Mouse (Mus musculus) intestine, postnatal 0 days (tissue): ENCODE data around the gene Unc5cl. TPM values are rescaled to one million over a fixed set of nuclear protein-coding genes. Genes with fewer than 3 reads are reported as not detected.

Experiments used
- ATAC-seq: fragments of 200-750 bp; cut with Nextera tagmentation; 2 replicates; pipeline ENCODE4 v1.8.0; 2017; ENCODE audit warnings: mild to moderate bottlenecking, moderate TSS enrichment, moderate library complexity
- H3K27ac ChIP-seq: fragments of 300-500 bp; sonication (generic); 2 replicates; pipeline ENCODE4 v1.5.1; 2014; ENCODE audit warnings: mild to moderate bottlenecking, low read depth, low read length, moderate library complexity
- H3K27me3 ChIP-seq: fragments of 300-500 bp; sonication (generic); replicated peaks from 2 replicates; pipeline ENCODE4 v1.6.1; 2014; ENCODE audit warnings: low read length, mixed read lengths; ENCODE audit not compliant: control insufficient read depth, insufficient read depth
- H3K36me3 ChIP-seq: fragments of 300-500 bp; sonication (generic); 2 replicates; pipeline ENCODE4 v1.6.1; 2014; ENCODE audit warnings: mild to moderate bottlenecking, moderate library complexity; ENCODE audit not compliant: control insufficient read depth, insufficient read depth
- H3K4me1 ChIP-seq: fragments of 300-500 bp; sonication (generic); replicated peaks from 2 replicates; pipeline ENCODE4 v1.6.1; 2014; ENCODE audit warnings: antibody characterized with exemption, low read length, mixed read lengths; ENCODE audit not compliant: control insufficient read depth, insufficient read depth
- H3K4me2 ChIP-seq: fragments of 300-500 bp; sonication (generic); replicated peaks from 2 replicates; pipeline ENCODE4 v1.6.1; 2014; ENCODE audit warnings: low read depth, mild to moderate bottlenecking, moderate library complexity
- H3K4me3 ChIP-seq: fragments of 300-500 bp; sonication (generic); 2 replicates; pipeline ENCODE4 v1.5.1; 2014; ENCODE audit warnings: low read depth, low read length
- H3K9ac ChIP-seq: fragments of 300-500 bp; sonication (generic); 2 replicates; pipeline ENCODE4 v1.6.1; 2014; ENCODE audit warnings: mild to moderate bottlenecking, low read depth, low read length
- H3K9me3 ChIP-seq: fragments of 300-500 bp; sonication (generic); 2 replicates; pipeline ENCODE4 v1.6.1; 2016; ENCODE audit warnings: mixed run types; ENCODE audit not compliant: control insufficient read depth
- CTCF ChIP-seq: sonication (generic); IDR thresholded peaks from 2 replicates; pipeline ENCODE4 v1.5.1; 2016; ENCODE audit warnings: low read depth, mild to moderate bottlenecking, control low read depth, antibody characterized with exemption, moderate library complexity
- WGBS: fragments of 180-500 bp; shearing (Covaris S2); extraction: QIAGEN DNeasy Blood & Tissue Kit; methylation state at CpG from one replicate; pipeline ENCODE4 v1.1.7; 2014; 5-methylcytosine and 5-hydroxymethylcytosine counted together
- polyA plus RNA-seq: library from polyadenylated mRNA; unstranded; fragments of >200 nt; fragmentation: Nextera tagmentation; extraction: Ambion mirVana; gene quantifications from 2 replicates; pipeline ENCODE4 v1.2.1, GENCODE M21; 2015

The Unc5cl gene
- polyA plus RNA-seq, 1 experiment from 2014 or later = 28.4 TPM

- peak overlapping the region; percentile 57; the same call in 1 of the 2 replicates for H3K27ac ChIP-seq
- WGBS = 37% methylated on average over 6 of the region's 6 CpGs
- ATAC-seq = peak; percentile 91
These were observed 93.0 kb downstream of the Unc5cl start for GRCm38 (mm10) chr17:48547668-48548067.

GRCm38 (mm10) chr17:48551788-48552531, 97.3 kb downstream of the Unc5cl start:
- no peak for ATAC-seq
- Histone ChIP-seq H3K4me3 (no peak overlapping the region), H3K36me3 (no peaks in the 10 kb centered on the region), H3K4me1 (no peaks in the 10 kb centered on the region), H3K9ac (no peak overlapping the region), H3K27me3 (no peaks in the 10 kb centered on the region), H3K9me3 (no peaks in the 10 kb centered on the region), H3K27ac (no peak overlapping the region), H3K4me2 (no peak overlapping the region)
- WGBS = 88% methylated on average over 4 of the region's 4 CpGs
- no peak for TF ChIP-seq CTCF

More at GRCm38 (mm10) chr17:48547668-48548067, 93.0 kb downstream of the Unc5cl start:
- TF ChIP-seq CTCF = no peak
- Histone ChIP-seq H3K4me1 (no peaks in the 10 kb centered on the region), H3K4me3 (no peak overlapping the region), H3K9ac (no peak overlapping the region), H3K9me3 (no peaks in the 10 kb centered on the region), H3K4me2 (0 out of 2 replicates have a peak overlapping the region, but pooled peaks have one; percentile 13), H3K27me3 (no peaks in the 10 kb centered on the region), H3K36me3 (no peaks in the 10 kb centered on the region)

- Histone ChIP-seq H3K36me3 (no peaks in the 10 kb centered on the region), H3K27me3 (no peaks in the 10 kb centered on the region), H3K27ac (no peak overlapping the region), H3K9me3 (no peaks in the 10 kb centered on the region), H3K9ac (no peak overlapping the region), H3K4me3 (no peak overlapping the region), H3K4me2 (no peak overlapping the region), H3K4me1 (no peaks in the 10 kb centered on the region)
- no peak for ATAC-seq
- no peak for TF ChIP-seq CTCF
- WGBS = 95% methylated on average over 3 of the region's 3 CpGs
These were observed 97.8 kb downstream of the Unc5cl start for GRCm38 (mm10) chr17:48552532-48552915.

GRCm38 (mm10) chr17:48556223-48556962, 101.7 kb downstream of the Unc5cl start:
- no peak overlapping the region for H3K4me3 ChIP-seq
- no peaks in the 10 kb centered on the region for H3K9me3 ChIP-seq
- no peaks in the 10 kb centered on the region for H3K4me1 ChIP-seq
- H3K27me3 ChIP-seq = no peaks in the 10 kb centered on the region
- H3K36me3 ChIP-seq = peaks cover 4% of the 10 kb centered on the region; the same call in 1 of the 2 replicates
- H3K4me2 ChIP-seq = no peak overlapping the region
- H3K9ac ChIP-seq = no peak overlapping the region
- no peak overlapping the region for H3K27ac ChIP-seq
- no peak for ATAC-seq
- TF ChIP-seq CTCF = no peak
- WGBS = 18% methylated on average over 9 of the region's 9 CpGs

- H3K4me1 ChIP-seq = no peaks in the 10 kb centered on the region
- H3K4me2 ChIP-seq = no peak overlapping the region
- no peak overlapping the region for H3K4me3 ChIP-seq
- no peaks in the 10 kb centered on the region for H3K9me3 ChIP-seq
- no peak overlapping the region for H3K27ac ChIP-seq
- no peaks in the 10 kb centered on the region for H3K27me3 ChIP-seq
- peaks cover 4% of the 10 kb centered on the region; the same call in 1 of the 2 replicates for H3K36me3 ChIP-seq
- H3K9ac ChIP-seq = no peak overlapping the region
- TF ChIP-seq CTCF = no peak
- 86% methylated on average over 7 of the region's 7 CpGs for WGBS
- no peak for ATAC-seq
These were observed 103.4 kb downstream of the Unc5cl start for GRCm38 (mm10) chr17:48557823-48558715.
